Mouse (Mus musculus) mouse trophoblast stem cell (cell line): ENCODE data around the gene 1700029J07Rik.

ENCODE experiments used
- in situ Hi-C, 2 experiments: fragments of 300-500 bp; cut with MseI, MboI; formaldehyde crosslinking; loops; 2 replicates in 1 of 2; 3 replicates in 1 of 2; pipeline ENCODE4 v1.15.1; 2025

Gene 1700029J07Rik

DNA sequence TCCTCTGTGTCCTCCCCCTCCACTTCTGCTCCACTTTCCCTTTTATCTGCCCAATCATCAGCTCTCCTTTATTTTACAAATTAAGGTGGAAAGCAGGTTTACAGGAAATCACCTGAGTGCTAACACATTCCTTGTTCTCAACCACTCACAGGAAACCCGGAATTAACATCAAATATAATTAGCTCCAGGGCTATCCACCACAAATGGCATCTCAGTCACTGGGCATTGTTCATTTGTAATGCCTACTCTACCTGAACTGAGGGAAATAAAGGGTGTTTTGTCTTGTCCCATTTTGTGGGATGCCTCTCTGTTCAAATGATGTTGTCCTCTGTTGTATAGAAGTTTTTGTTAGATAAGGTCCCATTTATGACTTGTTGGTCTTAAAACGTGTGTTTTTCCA lies 24.4 kb downstream of the 1700029J07Rik start:
- in situ Hi-C loops, result no loop called here

DNA sequence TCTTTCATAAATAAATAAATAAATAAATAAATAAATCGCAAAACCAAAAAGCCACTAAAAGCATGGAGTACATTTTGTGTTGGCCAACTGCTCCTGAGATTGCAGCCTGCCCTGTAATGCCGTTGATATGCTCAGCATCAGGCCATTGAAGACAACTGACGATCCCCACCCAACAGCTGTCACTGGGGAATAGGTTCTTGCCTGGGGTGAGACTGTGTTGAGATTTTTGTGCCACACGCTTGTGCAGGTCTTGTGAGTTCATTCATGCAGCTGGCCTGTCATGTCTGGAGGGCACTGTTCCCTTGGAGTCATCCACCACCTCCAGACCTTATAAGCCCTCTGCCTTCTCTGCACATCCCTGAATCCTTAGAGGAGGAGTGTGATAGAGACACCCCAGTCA lies 28.8 kb downstream of the 1700029J07Rik start:
- in situ Hi-C loops, result no loop called here

DNA sequence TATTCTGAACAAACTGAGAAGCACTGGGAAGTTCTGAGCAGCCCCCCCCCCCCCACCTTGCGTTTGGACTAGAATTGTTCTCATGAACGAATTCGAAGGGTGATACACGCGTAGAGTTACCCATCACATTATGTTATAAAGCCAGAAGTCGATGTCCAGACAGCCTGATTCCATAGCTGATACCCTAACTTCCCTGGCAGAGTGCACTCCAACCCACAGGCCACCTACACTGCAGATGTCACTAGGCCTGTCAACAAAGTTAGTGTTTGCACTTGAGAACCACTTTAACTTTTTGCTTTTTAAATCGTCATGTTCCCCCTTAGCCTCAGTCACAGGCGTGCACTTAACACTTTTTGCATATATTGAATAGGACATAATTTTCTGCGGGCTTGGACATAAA lies 38.1 kb downstream of the 1700029J07Rik start:
- in situ Hi-C loops, result loop anchor here (5.0 to 10.0 kb wide), 2 partner anchors 120 to 482 kb away; no protein-coding TSS in a partner anchor

DNA sequence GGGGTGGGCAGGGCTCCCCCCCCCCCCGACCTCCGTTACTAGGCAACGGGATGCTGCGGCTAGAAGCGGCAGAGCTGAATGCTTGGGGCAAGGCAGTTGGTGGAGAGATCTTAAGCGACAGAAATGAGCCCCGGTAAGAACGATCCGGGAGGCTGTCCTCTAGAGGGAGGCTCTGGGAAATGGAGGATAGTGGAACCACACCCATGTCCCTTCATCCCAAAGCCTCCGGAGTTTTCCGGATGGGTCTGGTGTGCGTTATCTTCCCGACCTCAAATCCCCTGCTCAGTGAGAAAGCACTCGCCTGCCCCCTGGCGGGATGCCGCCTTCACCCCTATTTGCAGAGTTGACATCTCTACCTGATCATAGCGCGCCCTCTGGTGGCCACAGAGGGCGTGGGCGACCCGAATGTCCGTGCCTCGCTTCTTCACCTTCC lies 40.5 kb downstream of the 1700029J07Rik start, which contains the start of gene Ccdc110:
TSS of gene Ccdc110 (plus strand) at position 38 of the 433 bp plus-strand sequence.
- in situ Hi-C loops, result loop anchor here (5.0 to 10.0 kb wide), 3 partner anchors 117 to 482 kb away; no protein-coding TSS in a partner anchor

DNA sequence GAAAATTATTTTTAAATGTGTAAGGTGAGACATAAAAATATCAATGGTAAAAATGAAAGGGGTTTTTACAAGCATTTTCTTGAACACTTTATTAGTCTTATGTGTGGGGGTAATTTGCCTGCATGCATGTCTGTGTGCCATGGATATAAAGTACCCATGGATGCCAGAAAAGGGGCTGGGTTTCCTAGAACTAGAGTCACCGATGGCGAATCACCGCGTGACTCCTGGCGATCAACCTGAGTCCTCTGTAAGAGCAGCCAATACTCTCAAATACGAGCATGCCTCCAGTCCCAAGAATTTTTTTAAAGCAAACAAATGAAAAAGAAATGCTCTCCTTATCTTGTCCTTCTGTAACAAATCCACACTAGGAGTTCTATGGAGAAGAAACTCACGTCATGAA lies 52.9 kb downstream of the 1700029J07Rik start:
- in situ Hi-C loops, result no loop called here

DNA sequence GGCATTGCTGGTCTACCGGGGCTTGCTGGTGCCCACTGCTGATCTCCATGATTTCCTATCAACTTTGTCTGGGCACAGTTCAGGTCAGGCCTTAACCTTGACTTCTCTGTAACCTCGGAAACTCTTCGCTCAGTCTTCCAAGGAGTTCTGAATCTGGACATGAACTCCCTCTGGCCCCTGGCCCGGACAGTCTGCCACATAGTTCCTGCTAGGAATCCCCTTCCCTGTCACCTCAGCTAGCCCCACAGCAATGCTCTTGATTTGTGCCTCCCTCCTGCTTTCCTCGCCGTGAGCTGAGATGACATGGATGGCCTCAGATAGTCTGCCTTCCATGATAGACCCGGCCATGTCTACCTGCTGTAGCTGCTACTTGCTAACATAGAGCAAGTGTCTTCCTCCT lies 54.7 kb downstream of the 1700029J07Rik start:
- in situ Hi-C loops, result no loop called here

DNA sequence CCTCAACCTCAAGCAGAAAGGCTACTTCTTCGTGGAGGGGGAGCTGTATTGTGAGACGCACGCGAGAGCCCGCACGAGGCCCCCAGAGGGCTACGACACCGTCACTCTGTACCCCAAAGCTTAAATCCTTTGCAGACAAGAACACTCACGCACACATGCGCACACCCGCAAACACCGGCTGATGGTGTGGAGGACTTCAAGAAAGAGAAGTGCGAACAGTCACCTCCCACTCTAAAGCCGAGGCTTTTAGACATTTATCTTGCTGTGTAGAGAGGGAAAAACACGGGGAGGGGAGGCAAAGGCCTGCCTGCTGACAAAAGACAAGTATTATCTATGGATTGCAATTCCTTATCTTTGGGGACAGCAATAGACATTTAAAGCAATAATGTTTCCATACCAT lies 56.2 kb downstream of the 1700029J07Rik start:
- in situ Hi-C loops, result no loop called here

DNA sequence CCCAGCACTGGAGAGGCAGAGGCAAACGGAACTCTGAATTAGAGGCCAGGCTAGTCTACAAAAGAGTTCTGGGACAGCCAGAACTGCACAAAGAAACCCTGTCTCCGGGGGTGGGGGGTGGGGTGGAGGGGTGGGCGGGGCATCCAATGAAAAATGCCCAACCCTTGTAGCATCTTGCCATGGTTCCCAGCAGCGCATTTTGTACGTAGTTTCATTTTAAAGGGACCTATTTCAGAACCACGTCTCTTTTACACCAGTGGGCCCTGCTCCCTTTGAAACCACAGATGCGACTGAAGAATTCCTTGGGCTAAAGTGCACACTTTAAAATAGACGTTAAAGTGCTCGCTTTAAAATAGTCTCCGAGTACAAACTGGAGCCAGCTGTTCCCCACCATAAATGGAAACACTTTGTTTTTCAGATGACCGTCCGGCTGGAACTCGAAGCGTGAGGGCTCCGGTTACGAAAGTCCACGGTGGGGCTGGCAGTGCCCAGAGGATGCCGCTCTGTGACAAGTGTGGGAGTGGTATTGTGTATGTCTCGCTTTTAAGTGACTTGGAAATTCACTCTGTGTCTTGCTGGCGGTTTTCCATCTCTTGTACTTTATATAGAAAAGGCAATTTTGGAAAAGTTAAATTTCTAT lies 57.9 kb downstream of the 1700029J07Rik start:
- in situ Hi-C loops, result no loop called here

DNA sequence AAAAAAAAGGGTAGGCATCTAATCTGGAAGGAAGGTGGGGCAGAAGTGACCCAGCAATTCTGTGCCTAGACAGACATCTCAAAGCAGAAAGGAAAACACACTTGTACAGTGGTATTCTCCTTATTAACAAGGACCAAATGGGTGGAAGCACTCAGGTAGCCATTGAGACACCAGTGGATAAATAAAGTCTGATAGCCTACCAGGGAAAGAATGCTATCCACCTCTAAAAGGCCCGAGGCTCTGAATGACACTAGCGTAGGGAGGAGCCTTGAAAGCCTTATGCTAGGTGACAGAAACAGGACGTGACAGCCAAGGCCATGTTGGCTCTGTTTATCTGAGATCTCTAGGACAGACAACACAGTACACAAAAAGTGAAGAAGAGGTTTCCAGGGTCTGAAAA lies 58.6 kb downstream of the 1700029J07Rik start:
- in situ Hi-C loops, result no loop called here

DNA sequence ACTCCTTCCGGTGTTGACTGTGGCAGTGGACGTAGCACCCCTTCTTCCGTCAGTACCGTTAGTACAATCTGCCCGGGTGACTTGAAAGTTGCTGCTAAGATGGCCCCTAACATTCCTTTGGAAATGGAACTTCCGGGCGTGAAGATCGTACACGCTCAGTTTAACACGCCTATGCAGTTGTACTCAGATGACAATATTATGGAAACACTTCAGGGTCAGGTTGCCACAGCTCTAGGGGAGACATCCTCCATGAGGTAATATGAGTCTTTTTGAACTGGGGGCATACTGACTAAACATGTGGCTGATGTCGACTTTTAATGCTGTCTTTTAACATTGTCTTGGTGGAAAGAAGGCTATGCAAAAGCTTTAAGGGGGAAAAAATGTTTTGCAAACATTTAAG lies 61.3 kb downstream of the 1700029J07Rik start:
- in situ Hi-C loops, result no loop called here

DNA sequence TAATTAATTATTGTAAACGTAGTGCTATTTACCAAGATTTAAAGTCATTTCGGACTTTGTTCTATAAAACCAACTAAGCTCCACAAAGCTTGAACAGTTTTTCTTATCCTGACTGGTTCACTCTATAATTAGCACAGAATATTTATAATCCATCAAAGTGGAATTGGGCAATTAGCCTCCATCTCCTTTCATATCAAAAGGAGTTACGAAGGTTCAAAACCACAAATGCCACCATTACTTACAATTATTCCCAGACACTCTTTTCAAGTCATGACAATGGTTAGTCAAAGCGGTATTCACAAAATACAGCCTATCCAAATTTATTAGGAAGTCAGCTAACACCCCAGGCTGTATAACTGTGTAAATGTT lies 68.8 kb downstream of the 1700029J07Rik start:
- in situ Hi-C loops, result no loop called here

DNA sequence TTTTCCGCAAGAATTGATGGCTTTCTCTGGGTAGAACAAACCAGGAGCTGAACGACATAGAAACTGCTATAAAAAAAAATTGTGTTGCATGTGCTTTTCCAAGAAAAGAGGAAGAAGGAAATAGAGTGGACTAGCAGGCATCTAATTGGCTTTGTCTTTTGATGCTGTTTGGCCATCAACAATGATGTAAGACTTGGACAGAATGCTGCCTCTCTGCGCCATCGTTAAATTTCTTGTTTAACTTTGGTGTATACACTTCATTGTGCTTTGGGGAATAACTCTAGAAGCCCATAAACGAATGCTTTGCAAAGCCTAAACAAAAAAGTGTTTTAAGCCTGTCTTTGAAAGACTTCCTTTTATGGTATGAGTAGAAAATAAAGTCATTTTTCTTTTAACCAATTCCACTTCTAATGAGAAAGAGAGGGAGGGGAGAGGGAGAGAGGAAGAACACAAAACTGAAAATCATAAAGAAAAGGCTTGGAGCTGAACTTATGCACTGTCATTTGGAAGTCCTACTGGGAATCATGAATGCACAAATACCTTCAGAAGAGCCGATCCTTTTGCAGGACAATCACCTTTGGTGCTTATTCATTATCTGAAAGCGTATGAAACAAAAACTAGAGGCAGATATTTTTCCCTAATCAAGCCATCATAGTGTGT lies 69.3 kb downstream of the 1700029J07Rik start:
- in situ Hi-C loops, result no loop called here

DNA sequence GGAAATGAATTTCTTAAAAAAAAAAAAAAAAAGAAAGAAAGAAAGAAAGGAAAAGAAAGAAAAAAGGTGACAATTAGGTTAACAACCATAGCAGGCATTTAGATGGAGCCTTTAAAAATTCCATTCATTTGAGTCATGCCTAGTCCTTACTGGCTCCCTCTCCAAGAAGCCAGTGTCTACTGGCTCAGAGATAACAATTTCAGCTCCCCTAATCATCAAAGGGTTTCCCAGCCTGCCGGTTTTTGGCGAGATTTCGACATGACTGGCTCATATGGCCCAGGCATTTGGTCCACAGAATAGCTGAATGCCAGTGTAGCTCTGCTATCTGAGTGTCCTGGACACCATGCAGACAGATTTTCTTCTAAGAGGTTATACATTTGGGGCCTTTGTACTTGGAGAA lies 71.4 kb downstream of the 1700029J07Rik start:
- in situ Hi-C loops, result no loop called here
